Mouse (Mus musculus): ENCODE results near the gene B3galt1.

DNA sequence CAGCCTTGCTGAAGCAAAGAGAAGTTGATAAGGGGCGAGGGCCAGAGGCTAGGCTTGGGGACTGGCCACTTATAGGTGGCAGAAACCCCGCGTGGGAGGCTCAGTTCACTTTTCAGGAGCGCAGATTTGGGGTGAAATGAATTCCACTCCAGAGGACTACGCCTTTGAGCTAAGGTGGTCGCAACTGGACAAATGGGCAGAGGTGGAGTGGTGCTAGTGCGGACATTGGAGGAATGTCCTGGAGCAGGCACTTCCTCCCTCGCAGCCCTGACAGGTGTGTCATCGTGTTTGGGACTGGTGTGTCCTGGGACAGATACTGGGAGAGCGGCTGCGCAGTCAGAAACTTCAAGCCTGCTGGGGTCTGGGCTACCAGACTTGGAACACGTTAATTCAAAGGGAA lies 895 bp downstream of the B3galt1 start:
- no peak for TF ChIP-seq CTCF (IDR thresholded peaks at IDR 0.05 in 2 of 3, conservative IDR thresholded peaks at IDR 0.05 in 1 of 3; ENCODE audit: control insufficient read depth in 1 of 3, insufficient read depth in 1 of 3, low read depth in 2 of 3, low read length in 3 of 3, poor library complexity in 1 of 3, severe bottlenecking in 1 of 3)
- TF ChIP-seq E2F4 (IDR thresholded peaks at IDR 0.05; ENCODE audit: borderline replicate concordance, low read depth, low read length) = no peak
- no peak for TF ChIP-seq TBP (IDR thresholded peaks at IDR 0.05; ENCODE audit: low read depth, low read length)
- no peak for TF ChIP-seq GATA1 (IDR thresholded peaks at IDR 0.05; ENCODE audit: low read depth, low read length)
- no peak for TF ChIP-seq MAX (IDR thresholded peaks at IDR 0.05; ENCODE audit: low read length)
- no peak for TF ChIP-seq USF1 (IDR thresholded peaks at IDR 0.05; ENCODE audit: low read depth, low read length)
- TF ChIP-seq POLR2A (IDR thresholded peaks at IDR 0.05; ENCODE audit: control insufficient read depth in 1 of 2, insufficient read depth in 1 of 2, low read depth in 1 of 2, low read length in 2 of 2, poor library complexity in 1 of 2) = no peak

All from MEL (cell line).